Mouse (Mus musculus) embryo, embryonic 11.5 days (tissue): ENCODE data around the gene Fbxw11.
"Not testable (repeated sequence)": the region's sequence is repeated elsewhere in the genome, so short reads cannot be mapped to it uniquely, and the experiment has no call there.

Experiments
- DNase-seq: peaks from one replicate; pipeline ENCODE4 v3.0.0-alpha.2; 2012; ENCODE audit warnings: low read depth, low spot score

Fbxw11 gene

GRCm38 (mm10) chr11:32642249-32642876 lies at the start of gene Fbxw11:
Gene Fbxw11, plus strand, starts transcription at chr11:32642724.
- peak; percentile 93 for DNase-seq

GRCm38 (mm10) chr11:32593081-32593480 lies 49.4 kb upstream of the Fbxw11 start:
- no peak for DNase-seq

GRCm38 (mm10) chr11:32594122-32594521 lies 48.4 kb upstream of the Fbxw11 start:
- no peak for DNase-seq

GRCm38 (mm10) chr11:32600371-32600770 lies 42.2 kb upstream of the Fbxw11 start:
- DNase-seq = no peak

- DNase-seq = no peak
These were observed 40.8 kb upstream of the Fbxw11 start for GRCm38 (mm10) chr11:32601528-32602323.

- no peak for DNase-seq
These were observed 37.9 kb upstream of the Fbxw11 start for GRCm38 (mm10) chr11:32604663-32605062.

GRCm38 (mm10) chr11:32605131-32605860 lies 37.2 kb upstream of the Fbxw11 start:
- no peak for DNase-seq

GRCm38 (mm10) chr11:32605907-32606306 lies 36.6 kb upstream of the Fbxw11 start:
- no peak for DNase-seq

GRCm38 (mm10) chr11:32607319-32607718 lies 35.2 kb upstream of the Fbxw11 start:
- DNase-seq = no peak

- no peak for DNase-seq
These were observed 31.9 kb upstream of the Fbxw11 start for GRCm38 (mm10) chr11:32610616-32611015.

- DNase-seq = no peak
These were observed 30.2 kb upstream of the Fbxw11 start for GRCm38 (mm10) chr11:32612304-32612703.

- DNase-seq = no peak
These were observed 28.1 kb upstream of the Fbxw11 start for GRCm38 (mm10) chr11:32614463-32614862.

- no peak for DNase-seq
These were observed 27.0 kb upstream of the Fbxw11 start for GRCm38 (mm10) chr11:32615561-32615960.

- DNase-seq = no peak
These were observed 26.4 kb upstream of the Fbxw11 start for GRCm38 (mm10) chr11:32616091-32616490.

- DNase-seq = no peak
These were observed 24.5 kb upstream of the Fbxw11 start for GRCm38 (mm10) chr11:32618036-32618435.

GRCm38 (mm10) chr11:32618641-32619040 lies 23.9 kb upstream of the Fbxw11 start:
- not testable (repeated sequence) for DNase-seq

GRCm38 (mm10) chr11:32619257-32619816 lies 23.2 kb upstream of the Fbxw11 start:
- DNase-seq = no peak

GRCm38 (mm10) chr11:32619866-32620456 lies 22.6 kb upstream of the Fbxw11 start:
- DNase-seq = no peak

GRCm38 (mm10) chr11:32621831-32622478 lies 20.6 kb upstream of the Fbxw11 start:
- no peak for DNase-seq

- DNase-seq = no peak
These were observed 19.9 kb upstream of the Fbxw11 start for GRCm38 (mm10) chr11:32622479-32623190.

GRCm38 (mm10) chr11:32623236-32623635 lies 19.3 kb upstream of the Fbxw11 start:
- DNase-seq = no peak
